Mouse (Mus musculus): ENCODE data around the gene Rhot2. TPM values are rescaled to one million over a fixed set of nuclear protein-coding genes. Genes with fewer than 3 reads are reported as not detected.

Gene Rhot2
- polyA plus RNA-seq, 1 experiment from 2014 or later = 24.0 TPM

DNA sequence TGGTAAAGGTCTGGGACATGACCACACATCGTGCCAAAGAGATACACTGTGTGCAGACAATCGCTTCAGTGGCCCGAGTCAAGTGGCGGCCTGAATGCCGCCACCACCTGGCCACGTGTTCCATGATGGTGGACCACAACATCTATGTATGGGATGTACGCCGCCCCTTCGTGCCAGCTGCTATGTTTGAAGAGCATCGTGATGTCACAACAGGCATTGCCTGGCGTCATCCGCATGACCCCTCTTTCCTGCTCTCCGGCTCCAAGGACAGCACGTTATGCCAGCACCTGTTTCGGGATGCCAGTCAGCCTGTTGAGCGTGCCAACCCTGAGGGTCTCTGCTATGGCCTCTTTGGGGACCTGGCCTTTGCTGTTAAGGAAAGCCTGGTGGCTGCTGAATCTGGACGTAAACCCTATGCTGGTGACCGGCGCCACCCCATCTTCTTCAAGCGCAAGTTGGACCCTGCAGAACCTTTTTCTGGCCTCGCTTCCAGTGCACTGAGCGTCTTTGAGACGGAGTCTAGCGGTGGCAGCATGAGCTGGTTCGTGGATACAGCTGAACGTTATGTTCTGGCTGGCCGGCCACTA, 18.6 kb downstream of the Rhot2 start:
- H3K4me2 ChIP-seq = no peak overlapping the region
- no peak overlapping the region for H3K27ac ChIP-seq (ENCODE audit: poor library complexity, severe bottlenecking)
- ATAC-seq (ENCODE audit: insufficient number of reproducible peaks, low FRiP score) = no peak
- H3K4me1 ChIP-seq (replicated peaks) = peaks cover 56% of the 10 kb centered on the region
- WGBS = 92% methylated on average over 27 of the region's 27 CpGs
- H3K9ac ChIP-seq = no peak overlapping the region; the same call in 1 of the 2 replicates
- peaks cover 45% of the 10 kb centered on the region for H3K36me3 ChIP-seq
- H3K9me3 ChIP-seq (replicated peaks) = no peaks in the 10 kb centered on the region
- peaks cover 16% of the 10 kb centered on the region for H3K27me3 ChIP-seq (replicated peaks)
- H3K4me3 ChIP-seq = no peak overlapping the region

DNA sequence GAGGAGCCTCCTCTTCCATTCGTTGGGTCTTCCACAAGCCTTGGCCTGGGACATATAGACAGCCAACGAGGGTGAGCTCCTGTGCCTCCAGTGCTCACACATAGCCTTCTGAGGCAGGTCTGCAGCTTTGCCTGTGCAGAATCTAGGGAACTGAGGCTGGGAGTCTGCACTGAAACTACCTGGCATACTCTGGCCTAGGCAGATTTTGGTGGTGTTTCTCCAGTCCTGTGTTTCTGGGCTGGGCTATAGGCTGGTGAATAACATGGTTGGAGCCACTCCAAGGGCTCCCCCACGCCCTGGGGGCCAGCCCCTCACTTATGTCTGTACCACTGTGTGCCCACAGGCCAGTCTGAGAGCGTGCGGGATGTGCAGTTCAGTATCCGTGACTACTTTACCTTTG, 19.3 kb downstream of the Rhot2 start:
- Histone ChIP-seq H3K4me2 (peak overlapping the region; percentile 97; the same call in 1 of the 2 replicates), H3K4me3 (no peak overlapping the region), H3K36me3 (peaks cover 37% of the 10 kb centered on the region), H3K27me3 (replicated peaks) (peaks cover 22% of the 10 kb centered on the region), H3K27ac (ENCODE audit: poor library complexity, severe bottlenecking) (no peak overlapping the region), H3K9ac (no peak overlapping the region), H3K9me3 (replicated peaks) (no peaks in the 10 kb centered on the region), H3K4me1 (replicated peaks) (peaks cover 48% of the 10 kb centered on the region)
- WGBS = 88% methylated on average over 6 of the region's 6 CpGs
- ATAC-seq (ENCODE audit: insufficient number of reproducible peaks, low FRiP score) = no peak

DNA sequence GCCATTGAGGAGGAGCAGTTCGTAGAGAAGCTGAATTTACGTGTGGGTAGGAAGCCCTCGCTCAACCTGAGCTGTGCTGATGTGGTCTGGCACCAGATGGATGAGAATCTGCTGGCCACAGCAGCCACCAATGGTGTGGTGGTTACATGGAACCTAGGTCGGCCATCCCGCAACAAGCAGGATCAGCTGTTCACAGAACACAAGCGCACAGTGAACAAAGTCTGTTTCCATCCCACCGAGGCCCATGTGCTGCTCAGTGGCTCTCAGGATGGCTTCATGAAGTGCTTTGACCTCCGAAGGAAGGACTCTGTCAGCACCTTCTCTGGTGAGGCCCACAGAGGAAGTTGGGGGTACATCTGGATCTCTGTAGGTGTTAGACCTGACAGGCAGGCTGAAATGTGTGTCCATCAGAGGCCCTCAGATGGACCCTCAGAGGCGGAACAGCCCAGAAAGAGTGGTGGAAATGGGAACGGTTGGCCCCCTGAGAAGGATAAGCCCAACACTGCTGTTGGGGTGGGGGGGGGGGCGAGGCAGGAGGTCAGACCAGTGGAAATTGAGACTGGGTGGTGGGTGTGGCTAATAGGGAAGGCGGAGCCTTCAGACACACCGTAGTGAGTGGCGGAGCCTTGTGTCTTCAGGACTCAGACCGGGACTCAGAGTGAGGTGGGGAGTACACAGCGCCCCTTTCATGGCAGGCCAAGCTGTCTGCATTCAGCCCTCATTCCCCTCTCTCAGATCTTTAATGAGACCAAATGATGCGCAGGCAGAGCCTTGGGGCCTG, 20.1 kb downstream of the Rhot2 start:
- H3K4me1 ChIP-seq (replicated peaks) = peaks cover 42% of the 10 kb centered on the region
- H3K4me3 ChIP-seq = peak overlapping the region; percentile 73
- H3K36me3 ChIP-seq = peaks cover 29% of the 10 kb centered on the region
- H3K27ac ChIP-seq (ENCODE audit: poor library complexity, severe bottlenecking) = no peak overlapping the region
- 69% methylated on average over 17 of the region's 17 CpGs for WGBS
- H3K4me2 ChIP-seq = peak overlapping the region; percentile 97
- H3K9me3 ChIP-seq (replicated peaks) = no peaks in the 10 kb centered on the region
- H3K27me3 ChIP-seq (replicated peaks) = peaks cover 30% of the 10 kb centered on the region
- peak overlapping the region; percentile 67 for H3K9ac ChIP-seq
- ATAC-seq (ENCODE audit: insufficient number of reproducible peaks, low FRiP score) = no peak

DNA sequence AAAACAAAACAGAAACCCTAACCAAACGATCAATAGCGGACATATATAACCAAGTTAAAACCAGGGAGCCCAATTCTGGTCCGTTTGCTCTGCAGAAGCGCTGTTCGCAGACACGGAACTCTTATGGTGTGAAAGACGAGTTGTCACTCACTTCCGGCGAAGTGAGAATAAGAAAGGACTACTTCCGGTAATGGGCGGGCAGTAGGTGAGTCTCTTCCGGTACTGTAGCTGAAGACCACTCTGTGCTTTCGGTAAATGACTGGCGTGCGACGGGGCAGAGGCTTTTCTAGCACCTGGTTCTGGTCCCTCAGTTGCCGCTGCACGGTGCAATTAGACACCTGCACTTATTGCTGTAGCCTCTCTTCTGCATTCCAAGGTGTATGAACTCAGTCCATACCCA, 21.2 kb downstream of the Rhot2 start, which contains the start of gene Wdr24:
Gene Wdr24, plus strand, starts transcription at position 176 of the 400 bp plus-strand sequence.
- H3K27me3 ChIP-seq (replicated peaks) = peaks cover 41% of the 10 kb centered on the region
- H3K9ac ChIP-seq = peak within 1 kb of the TSS; percentile 67
- ATAC-seq (ENCODE audit: insufficient number of reproducible peaks, low FRiP score) = peak; percentile 61; the same call in 1 of the 2 replicates
- H3K4me2 ChIP-seq = peak within 1 kb of the TSS; percentile 97
- WGBS = under 1% methylated on average over 18 of the region's 18 CpGs
- H3K9me3 ChIP-seq (replicated peaks) = no peaks in the 10 kb centered on the region
- H3K4me3 ChIP-seq = peak within 1 kb of the TSS; percentile 73
- H3K36me3 ChIP-seq = peaks cover 29% of the 10 kb centered on the region
- peaks cover 42% of the 10 kb centered on the region for H3K4me1 ChIP-seq (replicated peaks)
- 0 out of 2 replicates have a peak within 1 kb of the TSS, but pooled peaks have one; percentile 39 for H3K27ac ChIP-seq (ENCODE audit: poor library complexity, severe bottlenecking)

DNA sequence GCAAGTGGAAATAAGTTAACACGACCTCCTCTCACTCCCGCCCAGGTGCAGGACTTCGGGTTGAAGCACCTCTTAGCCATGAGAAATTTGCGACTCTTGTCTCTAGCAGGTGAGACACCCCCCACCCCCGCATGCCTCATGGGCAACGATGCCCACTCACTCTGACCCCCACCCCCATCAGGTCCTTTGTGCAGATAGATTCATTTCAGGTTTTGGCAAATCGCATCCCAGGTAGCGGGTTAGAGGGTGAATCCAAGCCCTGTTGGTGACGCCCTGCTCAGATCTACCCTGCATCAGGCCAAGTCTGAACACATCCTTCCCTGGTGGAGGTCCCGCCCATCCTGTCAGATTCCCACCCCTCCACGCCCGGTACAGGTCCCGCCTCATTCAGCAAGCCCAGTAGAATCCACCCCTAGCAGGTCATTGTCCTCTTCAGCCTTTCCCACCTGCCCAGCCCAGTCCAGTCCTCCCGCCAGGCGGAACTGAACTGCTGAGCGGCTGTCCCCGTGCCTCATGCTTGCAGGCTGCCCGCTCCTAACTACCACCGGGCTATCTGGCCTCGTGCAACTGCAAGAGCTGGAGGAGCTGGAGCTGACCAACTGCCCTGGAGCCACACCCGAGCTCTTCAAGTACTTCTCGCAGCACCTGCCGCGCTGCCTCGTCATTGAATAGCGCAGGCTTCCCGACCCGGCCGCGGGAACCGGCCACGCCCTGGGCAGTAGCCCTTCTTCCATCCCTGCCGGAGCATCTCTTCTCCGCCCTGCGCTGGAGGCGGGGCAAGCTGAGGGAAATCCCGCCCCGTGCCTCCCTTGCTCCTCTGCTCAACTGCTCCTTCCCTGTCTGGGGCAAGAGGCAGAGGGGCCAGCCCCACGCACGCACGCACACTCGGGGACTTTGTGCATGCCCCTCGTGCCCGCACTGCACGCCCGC, 25.5 kb downstream of the Rhot2 start:
- H3K9me3 ChIP-seq (replicated peaks) = no peaks in the 10 kb centered on the region
- no peak overlapping the region for H3K27ac ChIP-seq (ENCODE audit: poor library complexity, severe bottlenecking)
- 0 out of 2 replicates have a peak overlapping the region, but pooled peaks have one; percentile 3 for H3K9ac ChIP-seq
- H3K36me3 ChIP-seq = no peaks in the 10 kb centered on the region
- peak overlapping the region; percentile 10 for H3K4me3 ChIP-seq
- peak; percentile 37; the same call in 1 of the 2 replicates for ATAC-seq (ENCODE audit: insufficient number of reproducible peaks, low FRiP score)
- no peak overlapping the region for H3K4me2 ChIP-seq
- H3K4me1 ChIP-seq (replicated peaks) = peaks cover 9% of the 10 kb centered on the region
- H3K27me3 ChIP-seq (replicated peaks) = peaks cover 83% of the 10 kb centered on the region
- WGBS = 6% methylated on average over 46 of the region's 46 CpGs

DNA sequence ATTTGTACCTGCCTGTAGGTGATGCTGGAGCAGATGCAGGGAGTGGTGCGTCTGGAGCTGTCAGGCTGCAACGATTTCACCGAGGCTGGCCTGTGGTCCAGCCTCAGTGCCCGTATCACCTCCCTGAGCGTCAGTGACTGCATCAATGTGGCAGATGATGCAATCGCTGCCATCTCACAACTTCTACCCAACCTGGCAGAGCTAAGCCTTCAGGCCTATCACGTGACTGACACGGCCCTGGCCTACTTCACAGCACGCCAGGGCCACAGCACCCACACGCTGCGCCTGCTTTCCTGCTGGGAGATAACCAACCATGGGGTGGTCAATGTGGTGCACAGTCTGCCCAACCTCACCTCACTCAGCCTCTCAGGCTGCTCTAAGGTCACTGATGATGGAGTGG, 27.0 kb downstream of the Rhot2 start:
- Histone ChIP-seq H3K9ac (no peak overlapping the region), H3K36me3 (no peaks in the 10 kb centered on the region), H3K27me3 (replicated peaks) (peaks cover 95% of the 10 kb centered on the region), H3K4me3 (no peak overlapping the region), H3K27ac (ENCODE audit: poor library complexity, severe bottlenecking) (no peak overlapping the region), H3K4me2 (no peak overlapping the region), H3K9me3 (replicated peaks) (no peaks in the 10 kb centered on the region), H3K4me1 (replicated peaks) (peaks cover 9% of the 10 kb centered on the region)
- no peak for ATAC-seq (ENCODE audit: insufficient number of reproducible peaks, low FRiP score)
- WGBS = 74% methylated on average over 11 of the region's 11 CpGs

DNA sequence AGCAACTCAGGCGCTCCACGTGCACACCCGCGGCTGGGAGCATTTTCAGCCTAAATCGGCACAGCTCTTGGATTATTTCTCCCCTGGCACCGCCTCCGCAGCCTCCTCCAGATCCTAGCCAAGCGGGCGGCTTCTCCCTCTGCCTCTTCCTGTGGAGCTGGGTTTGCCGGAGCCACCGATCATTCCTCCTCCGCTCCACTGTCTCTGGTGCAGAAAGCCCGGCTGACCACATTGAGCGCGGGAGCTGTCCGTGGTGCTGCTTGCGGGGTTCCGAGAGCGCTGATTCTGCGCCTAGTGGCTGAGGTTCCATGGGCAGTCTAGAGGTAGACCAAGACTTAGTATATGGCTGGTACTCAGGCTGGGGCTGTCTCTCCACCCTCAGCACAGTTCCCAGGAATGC, 31.2 kb downstream of the Rhot2 start:
- under 1% methylated on average over 20 of the region's 20 CpGs for WGBS
- Histone ChIP-seq H3K4me1 (replicated peaks) (peaks cover 12% of the 10 kb centered on the region), H3K4me3 (no peak overlapping the region), H3K9me3 (replicated peaks) (no peaks in the 10 kb centered on the region), H3K9ac (no peak overlapping the region), H3K36me3 (no peaks in the 10 kb centered on the region), H3K27ac (ENCODE audit: poor library complexity, severe bottlenecking) (no peak overlapping the region), H3K4me2 (no peak overlapping the region), H3K27me3 (replicated peaks) (peaks cover 97% of the 10 kb centered on the region)
- no peak for ATAC-seq (ENCODE audit: insufficient number of reproducible peaks, low FRiP score)

DNA sequence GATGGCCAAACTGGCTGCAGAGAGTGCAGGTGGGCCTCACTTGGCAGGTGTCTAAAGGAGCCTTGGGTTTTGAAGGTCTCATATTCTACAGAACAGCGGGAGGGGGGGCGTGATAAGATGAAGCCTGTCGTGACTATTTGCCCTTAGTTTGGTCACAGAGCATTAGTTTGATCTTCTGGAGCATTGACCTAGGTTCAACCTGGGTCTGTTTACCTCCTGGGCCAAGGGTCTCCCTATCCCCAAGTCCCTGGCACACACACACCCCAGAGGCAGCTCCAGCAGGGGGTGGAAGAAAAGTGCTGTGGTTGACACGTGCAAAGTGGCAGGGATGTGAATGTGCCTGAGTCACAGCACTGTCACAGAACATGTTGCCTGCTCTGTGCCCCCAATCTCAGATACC, 33.8 kb downstream of the Rhot2 start:
- no peak overlapping the region for H3K9ac ChIP-seq
- no peaks in the 10 kb centered on the region for H3K9me3 ChIP-seq (replicated peaks)
- H3K27me3 ChIP-seq (replicated peaks) = peaks cover 83% of the 10 kb centered on the region
- no peak overlapping the region for H3K4me2 ChIP-seq
- WGBS = 71% methylated on average over 4 of the region's 4 CpGs
- no peak overlapping the region for H3K4me3 ChIP-seq
- no peaks in the 10 kb centered on the region for H3K36me3 ChIP-seq
- H3K4me1 ChIP-seq (replicated peaks) = peaks cover 12% of the 10 kb centered on the region
- H3K27ac ChIP-seq (ENCODE audit: poor library complexity, severe bottlenecking) = no peak overlapping the region
- ATAC-seq (ENCODE audit: insufficient number of reproducible peaks, low FRiP score) = no peak

DNA sequence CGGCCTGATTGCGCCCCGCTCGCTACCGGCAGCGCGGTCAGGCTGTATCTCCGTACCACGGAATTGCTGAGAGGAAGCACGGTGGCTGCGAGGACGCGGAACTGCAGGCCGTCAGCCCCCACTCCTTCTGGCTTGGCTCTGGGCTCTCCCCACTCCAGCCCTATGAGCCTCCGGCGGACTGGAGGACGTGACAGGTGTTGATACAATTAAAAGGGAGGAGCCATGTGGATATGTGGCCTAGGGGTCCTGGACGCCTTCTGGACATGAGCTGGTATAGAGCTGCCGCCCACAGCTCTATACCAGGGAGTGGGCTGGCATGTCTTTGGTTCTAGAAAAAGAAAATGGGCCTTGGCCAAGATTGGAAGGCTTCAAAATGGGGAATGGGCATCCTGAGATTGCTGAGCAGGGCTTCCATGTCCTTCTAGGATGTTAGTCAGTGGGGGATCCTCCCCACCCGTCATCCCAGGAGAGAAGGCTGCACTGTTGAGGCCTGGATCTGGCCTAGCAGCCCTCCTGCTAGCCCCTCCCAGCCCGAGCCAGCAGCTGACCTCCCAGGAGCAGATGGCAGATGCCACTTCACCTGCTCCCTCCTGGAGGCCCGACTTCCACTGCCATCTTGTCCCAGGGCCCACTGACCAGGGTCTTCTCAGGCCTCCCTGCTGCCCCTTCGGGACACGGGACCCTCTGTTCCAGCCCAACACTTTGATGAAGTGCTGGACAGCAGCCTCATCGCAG, 34.9 kb downstream of the Rhot2 start:
- Histone ChIP-seq H3K27ac (ENCODE audit: poor library complexity, severe bottlenecking) (no peak overlapping the region), H3K4me3 (peak overlapping the region; percentile 69), H3K9ac (peak overlapping the region; percentile 74), H3K9me3 (replicated peaks) (no peaks in the 10 kb centered on the region), H3K4me1 (replicated peaks) (peaks cover 12% of the 10 kb centered on the region), H3K36me3 (no peaks in the 10 kb centered on the region), H3K27me3 (replicated peaks) (peaks cover 73% of the 10 kb centered on the region), H3K4me2 (peak overlapping the region; percentile 96)
- 11% methylated on average over 25 of the region's 25 CpGs for WGBS
- ATAC-seq (ENCODE audit: insufficient number of reproducible peaks, low FRiP score) = peak; percentile 46; the same call in 1 of the 2 replicates

DNA sequence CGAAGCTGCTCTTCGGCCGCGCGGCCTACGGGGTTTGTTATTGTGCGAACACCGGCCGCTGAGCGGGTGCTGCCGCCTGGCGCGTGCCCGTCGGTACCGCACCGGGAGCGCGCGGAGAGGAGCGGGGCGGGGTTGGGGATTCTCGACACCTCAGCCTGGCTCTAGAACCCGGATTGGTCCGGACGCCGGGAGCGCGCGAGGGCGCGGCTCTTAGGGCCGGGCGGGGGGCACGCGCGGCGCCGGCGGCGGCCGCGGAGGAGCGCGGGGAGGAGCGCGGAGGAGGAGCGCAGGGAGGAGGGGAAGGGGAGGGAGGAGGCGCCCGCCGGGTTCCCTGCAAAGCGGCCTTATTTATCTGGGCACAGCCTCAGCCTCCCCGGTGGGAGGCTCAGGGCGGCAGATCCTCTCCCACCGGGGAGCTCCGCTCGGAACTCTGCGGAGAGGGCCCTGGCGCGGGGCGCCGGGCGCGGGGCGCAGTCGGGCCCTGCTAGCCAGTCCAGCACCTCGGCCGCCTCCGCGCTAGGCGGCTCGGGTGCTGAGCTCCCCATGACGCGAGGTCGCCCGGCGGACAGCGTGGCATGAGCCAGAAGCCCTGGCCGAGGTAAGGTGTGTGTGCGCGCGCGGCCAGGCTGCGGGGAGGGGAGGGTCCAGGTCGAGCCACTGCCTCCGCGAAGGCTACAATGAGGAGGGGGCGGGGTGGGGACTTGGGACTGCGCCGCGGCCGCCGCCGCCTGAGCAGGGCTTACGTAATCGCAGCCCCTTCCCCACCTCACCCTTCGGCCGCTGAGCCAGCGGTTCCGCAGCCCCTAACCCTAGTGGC, 35.7 kb downstream of the Rhot2 start, which contains the start of gene Fbxl16:
Gene Fbxl16, plus strand, starts transcription at position 297 of the 817 bp plus-strand sequence.
- H3K4me3 ChIP-seq = peak within 1 kb of the TSS; percentile 69
- H3K27ac ChIP-seq (ENCODE audit: poor library complexity, severe bottlenecking) = no peak within 1 kb of the TSS
- peaks cover 70% of the 10 kb centered on the region for H3K27me3 ChIP-seq (replicated peaks)
- peak within 1 kb of the TSS; percentile 74 for H3K9ac ChIP-seq
- peak; percentile 63 for ATAC-seq (ENCODE audit: insufficient number of reproducible peaks, low FRiP score)
- under 1% methylated on average over 84 of the region's 100 CpGs for WGBS
- peaks cover 12% of the 10 kb centered on the region for H3K4me1 ChIP-seq (replicated peaks)
- no peaks in the 10 kb centered on the region for H3K9me3 ChIP-seq (replicated peaks)
- H3K36me3 ChIP-seq = no peaks in the 10 kb centered on the region
- peak within 1 kb of the TSS; percentile 96 for H3K4me2 ChIP-seq

Measured in heart, embryonic 12.5 days (tissue).